Mouse (Mus musculus): ENCODE data around the gene Bsnd.

- no peak for TF ChIP-seq CTCF (IDR thresholded peaks at IDR 0.05; ENCODE audit: low read depth, low read length)
- no peak for TF ChIP-seq POLR2AphosphoS5 (IDR thresholded peaks at IDR 0.05; ENCODE audit: insufficient replicate concordance, low read depth, low read length)
- TF ChIP-seq GATA1 (IDR thresholded peaks at IDR 0.05; ENCODE audit: borderline replicate concordance, low read length), result no peak
- TF ChIP-seq TAL1 (conservative IDR thresholded peaks at IDR 0.05; ENCODE audit: low read depth, low read length), result no peak
Observed at GRCm38 (mm10) chr4:106463174-106463801, 28.8 kb downstream of the Bsnd start.
